Mouse (Mus musculus): ENCODE measurements at regions not wholly inside any gene's neighbourhood (a gene's known extent, or its start where the extent isn't known, plus 50 kb on each side); places are given as distances from the start of the nearest gene placed in this dataset.

GRCm38 (mm10) chr14:80369448-80370153, 385.7 kb downstream of the Olfm4 start:
- no peak for DNase-seq
- no peak for TF ChIP-seq CTCF (IDR thresholded peaks at IDR 0.05; ENCODE audit: low read depth)
- 61% methylated on average over 11 of the region's 11 CpGs for WGBS
- no peak overlapping the region for H3K9ac ChIP-seq
- H3K4me1 ChIP-seq (ENCODE audit: insufficient read depth): no peaks in the 10 kb centered on the region
- H3K27me3 ChIP-seq (ENCODE audit: insufficient read depth, low read length): no peaks in the 10 kb centered on the region
- H3K9me3 ChIP-seq (ENCODE audit: low read depth, low read length): no peaks in the 10 kb centered on the region
- no peak overlapping the region for H3K4me3 ChIP-seq (ENCODE audit: low read depth, low read length)
- no peak overlapping the region for H3K27ac ChIP-seq (ENCODE audit: low read depth)
- ATAC-seq (ENCODE audit: insufficient read depth): no peak
- H3K36me3 ChIP-seq (ENCODE audit: insufficient read depth): no peaks in the 10 kb centered on the region
- H3K4me2 ChIP-seq: no peak overlapping the region

- H3K27ac ChIP-seq (ENCODE audit: low read depth): no peak overlapping the region
- 79% methylated on average over 1 of the region's 1 CpGs for WGBS
- no peak overlapping the region for H3K4me3 ChIP-seq (ENCODE audit: low read depth, low read length)
- DNase-seq (no peak), ATAC-seq (ENCODE audit: insufficient read depth) (no peak)
- no peak overlapping the region for H3K4me2 ChIP-seq
- H3K4me1 ChIP-seq (ENCODE audit: insufficient read depth): no peaks in the 10 kb centered on the region
- no peaks in the 10 kb centered on the region for H3K27me3 ChIP-seq (ENCODE audit: insufficient read depth, low read length)
- H3K9ac ChIP-seq: no peak overlapping the region
- H3K36me3 ChIP-seq (ENCODE audit: insufficient read depth): no peaks in the 10 kb centered on the region
- TF ChIP-seq CTCF (IDR thresholded peaks at IDR 0.05; ENCODE audit: low read depth): no peak
- H3K9me3 ChIP-seq (ENCODE audit: low read depth, low read length): no peaks in the 10 kb centered on the region
Observed at GRCm38 (mm10) chr14:80374290-80374689, 390.4 kb downstream of the Olfm4 start.

GRCm38 (mm10) chr14:80377064-80377463, 393.2 kb downstream of the Olfm4 start:
- no peak for TF ChIP-seq CTCF (IDR thresholded peaks at IDR 0.05; ENCODE audit: low read depth)
- WGBS: 20% methylated on average over 1 of the region's 1 CpGs
- Histone ChIP-seq H3K4me3 (ENCODE audit: low read depth, low read length) (no peak overlapping the region), H3K27ac (ENCODE audit: low read depth) (no peak overlapping the region), H3K9ac (no peak overlapping the region), H3K9me3 (ENCODE audit: low read depth, low read length) (no peaks in the 10 kb centered on the region), H3K4me2 (no peak overlapping the region), H3K4me1 (ENCODE audit: insufficient read depth) (no peaks in the 10 kb centered on the region), H3K27me3 (ENCODE audit: insufficient read depth, low read length) (no peaks in the 10 kb centered on the region), H3K36me3 (ENCODE audit: insufficient read depth) (no peaks in the 10 kb centered on the region)
- DNase-seq: no peak
- no peak for ATAC-seq (ENCODE audit: insufficient read depth)

GRCm38 (mm10) chr14:80391418-80391817, 407.5 kb downstream of the Olfm4 start:
- Histone ChIP-seq H3K9ac (no peak overlapping the region), H3K9me3 (ENCODE audit: low read depth, low read length) (no peaks in the 10 kb centered on the region), H3K36me3 (ENCODE audit: insufficient read depth) (no peaks in the 10 kb centered on the region), H3K4me1 (ENCODE audit: insufficient read depth) (no peaks in the 10 kb centered on the region), H3K4me3 (ENCODE audit: low read depth, low read length) (no peak overlapping the region), H3K27me3 (ENCODE audit: insufficient read depth, low read length) (no peaks in the 10 kb centered on the region), H3K27ac (ENCODE audit: low read depth) (no peak overlapping the region), H3K4me2 (no peak overlapping the region)
- WGBS: 89% methylated on average over 2 of the region's 2 CpGs
- ATAC-seq (ENCODE audit: insufficient read depth) (no peak), DNase-seq (no peak)
- TF ChIP-seq CTCF (IDR thresholded peaks at IDR 0.05; ENCODE audit: low read depth): no peak

- H3K36me3 ChIP-seq (ENCODE audit: insufficient read depth): no peaks in the 10 kb centered on the region
- DNase-seq (no peak), ATAC-seq (ENCODE audit: insufficient read depth) (no peak)
- 93% methylated on average over 2 of the region's 2 CpGs for WGBS
- H3K9ac ChIP-seq: no peak overlapping the region
- H3K27me3 ChIP-seq (ENCODE audit: insufficient read depth, low read length): no peaks in the 10 kb centered on the region
- H3K27ac ChIP-seq (ENCODE audit: low read depth): no peak overlapping the region
- no peak overlapping the region for H3K4me2 ChIP-seq
- no peak overlapping the region for H3K4me3 ChIP-seq (ENCODE audit: low read depth, low read length)
- no peak for TF ChIP-seq CTCF (IDR thresholded peaks at IDR 0.05; ENCODE audit: low read depth)
- H3K9me3 ChIP-seq (ENCODE audit: low read depth, low read length): no peaks in the 10 kb centered on the region
- H3K4me1 ChIP-seq (ENCODE audit: insufficient read depth): no peaks in the 10 kb centered on the region
Observed at GRCm38 (mm10) chr14:80408317-80408716, 424.4 kb downstream of the Olfm4 start.

- WGBS: 80% methylated on average over 3 of the region's 3 CpGs
Observed at GRCm38 (mm10) chr14:80418810-80419325, 435.0 kb downstream of the Olfm4 start.

GRCm38 (mm10) chr14:80443820-80444219, 459.9 kb downstream of the Olfm4 start:
- Histone ChIP-seq H3K4me2 (no peak overlapping the region), H3K9ac (no peak overlapping the region), H3K27me3 (ENCODE audit: insufficient read depth, low read length) (no peaks in the 10 kb centered on the region), H3K4me1 (ENCODE audit: insufficient read depth) (no peaks in the 10 kb centered on the region), H3K36me3 (ENCODE audit: insufficient read depth) (no peaks in the 10 kb centered on the region), H3K27ac (ENCODE audit: low read depth) (no peak overlapping the region), H3K4me3 (ENCODE audit: low read depth, low read length) (no peak overlapping the region), H3K9me3 (ENCODE audit: low read depth, low read length) (no peaks in the 10 kb centered on the region)
- TF ChIP-seq CTCF (IDR thresholded peaks at IDR 0.05; ENCODE audit: low read depth): no peak
- ATAC-seq (ENCODE audit: insufficient read depth): no peak
- no peak for DNase-seq

More at GRCm38 (mm10) chr14:80418810-80419325, 435.0 kb downstream of the Olfm4 start:
- DNase-seq (no peak), ATAC-seq (ENCODE audit: insufficient read depth) (no peak)
- Histone ChIP-seq H3K4me2 (no peak overlapping the region), H3K4me1 (ENCODE audit: insufficient read depth) (no peaks in the 10 kb centered on the region), H3K4me3 (ENCODE audit: low read depth, low read length) (no peak overlapping the region), H3K27me3 (ENCODE audit: insufficient read depth, low read length) (no peaks in the 10 kb centered on the region), H3K36me3 (ENCODE audit: insufficient read depth) (no peaks in the 10 kb centered on the region), H3K27ac (ENCODE audit: low read depth) (no peak overlapping the region), H3K9ac (no peak overlapping the region), H3K9me3 (ENCODE audit: low read depth, low read length) (no peaks in the 10 kb centered on the region)
- TF ChIP-seq CTCF (IDR thresholded peaks at IDR 0.05; ENCODE audit: low read depth): no peak
